Mouse (Mus musculus) midbrain, embryonic 14.5 days (tissue): ENCODE data around the gene Rab5if. TPM values are rescaled to one million over a fixed set of nuclear protein-coding genes. Genes with fewer than 3 reads are reported as not detected.

ENCODE experiments used
- ATAC-seq: fragments of 200-750 bp; cut with Nextera tagmentation; 2 replicates; pipeline ENCODE4 v1.8.0; 2017; ENCODE audit warnings: moderate number of reproducible peaks, moderate library complexity; ENCODE audit not compliant: low FRiP score, low TSS enrichment
- DNase-seq: peaks from one replicate; pipeline ENCODE4 v3.0.0-alpha.2; 2015
- H3K27ac ChIP-seq: fragments of 300-500 bp; sonication (generic); replicated peaks from 2 replicates; pipeline ENCODE4 v1.5.1; 2014; ENCODE audit warnings: mild to moderate bottlenecking, low read depth, low read length, moderate library complexity
- H3K27me3 ChIP-seq: fragments of 300-500 bp; sonication (generic); 2 replicates; pipeline ENCODE4 v1.6.1; 2014; ENCODE audit warnings: low read length, control low read depth, mixed read lengths; ENCODE audit not compliant: control insufficient read depth, insufficient read depth
- H3K36me3 ChIP-seq: fragments of 300-500 bp; sonication (generic); 2 replicates; pipeline ENCODE4 v1.6.1; 2014; ENCODE audit warnings: low read length, control low read depth; ENCODE audit not compliant: control insufficient read depth, insufficient read depth
- H3K4me1 ChIP-seq: fragments of 300-500 bp; sonication (generic); 2 replicates; pipeline ENCODE4 v1.6.1; 2014; ENCODE audit warnings: mild to moderate bottlenecking, antibody characterized with exemption, low read length, control low read depth; ENCODE audit not compliant: control insufficient read depth, insufficient read depth
- H3K4me2 ChIP-seq: fragments of 300-500 bp; sonication (generic); 2 replicates; pipeline ENCODE4 v1.6.1; 2014; ENCODE audit warnings: mild to moderate bottlenecking, low read length, moderate library complexity
- H3K4me3 ChIP-seq: fragments of 300-500 bp; sonication (generic); replicated peaks from 2 replicates; pipeline ENCODE4 v1.5.1; 2014; ENCODE audit warnings: low read depth, low read length
- H3K9ac ChIP-seq: fragments of 300-500 bp; sonication (generic); replicated peaks from 2 replicates; pipeline ENCODE4 v1.6.1; 2014; ENCODE audit warnings: mild to moderate bottlenecking, low read length, moderate library complexity
- H3K9me3 ChIP-seq: fragments of 300-500 bp; sonication (generic); 2 replicates; pipeline ENCODE4 v1.6.1; 2016; ENCODE audit warnings: low read length, control low read depth, mixed read lengths; ENCODE audit not compliant: control insufficient read depth
- WGBS: fragments of 180-500 bp; shearing (Covaris S2); extraction: QIAGEN DNeasy Blood & Tissue Kit; methylation state at CpG from one replicate; pipeline ENCODE4 v1.1.7; 2014; 5-methylcytosine and 5-hydroxymethylcytosine counted together
- polyA plus RNA-seq: library from polyadenylated mRNA; unstranded; fragments of >200 nt; fragmentation: Nextera tagmentation; extraction: Ambion mirVana; gene quantifications from 2 replicates; pipeline ENCODE4 v1.2.1, GENCODE M21; 2014

Gene Rab5if
- polyA plus RNA-seq, 1 experiment from 2014 or later = 169 TPM

DNA sequence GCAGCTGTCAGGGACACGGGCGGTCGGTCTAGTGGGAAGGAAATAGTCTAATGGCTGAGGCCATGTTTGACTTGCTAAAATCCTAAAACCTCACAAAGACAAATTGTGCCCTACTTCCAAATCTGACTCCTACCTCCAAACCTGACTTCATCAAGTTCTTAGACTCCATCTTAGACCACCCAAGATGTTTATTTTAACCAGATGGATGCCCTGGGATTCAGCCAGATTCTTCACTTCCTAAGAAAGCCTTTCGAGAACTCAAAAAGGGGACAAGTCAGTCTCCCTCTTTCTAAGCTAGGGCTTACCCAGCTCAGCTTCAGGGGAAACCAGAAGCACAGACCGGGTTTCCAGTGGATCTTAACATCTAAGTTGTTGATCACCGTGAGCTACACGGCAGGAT lies 4.3 kb upstream of the Rab5if start:
- no peaks in the 10 kb centered on the region for H3K27me3 ChIP-seq
- H3K4me3 ChIP-seq = no peak overlapping the region
- H3K36me3 ChIP-seq = peaks cover 23% of the 10 kb centered on the region
- no peak for ATAC-seq
- H3K4me2 ChIP-seq = no peak overlapping the region
- H3K9me3 ChIP-seq = no peaks in the 10 kb centered on the region
- H3K27ac ChIP-seq = no peak overlapping the region
- WGBS = 88% methylated on average over 7 of the region's 7 CpGs
- DNase-seq = no peak
- no peak overlapping the region for H3K9ac ChIP-seq
- peaks cover 8% of the 10 kb centered on the region for H3K4me1 ChIP-seq

DNA sequence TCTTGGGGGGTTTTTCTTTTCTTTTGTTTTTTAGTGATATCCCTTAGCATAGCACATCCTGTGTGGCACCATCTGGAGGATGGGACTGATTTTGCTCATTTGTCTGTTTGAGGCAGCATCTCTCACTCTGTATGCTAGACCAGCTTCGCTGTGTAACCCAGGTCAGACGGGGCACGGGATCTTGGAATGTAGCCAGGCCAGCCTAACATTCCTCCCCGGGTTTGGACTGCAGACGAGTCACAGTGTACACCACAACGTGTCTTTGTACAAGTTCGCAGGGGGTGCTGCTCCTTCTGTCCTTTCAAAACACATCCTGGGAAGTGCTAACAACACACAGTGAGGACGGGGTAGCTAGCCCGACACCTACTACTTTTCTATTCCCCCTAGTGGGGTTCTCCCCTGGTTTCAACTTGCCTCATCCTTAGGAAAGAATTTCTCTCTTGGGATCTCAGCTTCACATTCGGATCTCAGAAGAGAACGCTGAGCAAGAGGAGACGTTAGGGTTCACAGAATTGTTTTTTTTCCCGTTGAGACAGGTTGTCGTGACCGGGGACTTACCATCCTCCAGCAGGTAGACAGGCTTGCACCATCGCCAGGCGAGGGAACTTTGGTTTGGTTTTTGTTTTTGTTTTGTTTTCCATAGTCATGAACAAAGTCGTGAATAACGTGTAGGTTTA lies 749 bp upstream of the Rab5if start:
- 0 out of 2 replicates have a peak, but pooled peaks have one; percentile 2 for ATAC-seq
- WGBS = under 1% methylated on average over 19 of the region's 19 CpGs

DNA sequence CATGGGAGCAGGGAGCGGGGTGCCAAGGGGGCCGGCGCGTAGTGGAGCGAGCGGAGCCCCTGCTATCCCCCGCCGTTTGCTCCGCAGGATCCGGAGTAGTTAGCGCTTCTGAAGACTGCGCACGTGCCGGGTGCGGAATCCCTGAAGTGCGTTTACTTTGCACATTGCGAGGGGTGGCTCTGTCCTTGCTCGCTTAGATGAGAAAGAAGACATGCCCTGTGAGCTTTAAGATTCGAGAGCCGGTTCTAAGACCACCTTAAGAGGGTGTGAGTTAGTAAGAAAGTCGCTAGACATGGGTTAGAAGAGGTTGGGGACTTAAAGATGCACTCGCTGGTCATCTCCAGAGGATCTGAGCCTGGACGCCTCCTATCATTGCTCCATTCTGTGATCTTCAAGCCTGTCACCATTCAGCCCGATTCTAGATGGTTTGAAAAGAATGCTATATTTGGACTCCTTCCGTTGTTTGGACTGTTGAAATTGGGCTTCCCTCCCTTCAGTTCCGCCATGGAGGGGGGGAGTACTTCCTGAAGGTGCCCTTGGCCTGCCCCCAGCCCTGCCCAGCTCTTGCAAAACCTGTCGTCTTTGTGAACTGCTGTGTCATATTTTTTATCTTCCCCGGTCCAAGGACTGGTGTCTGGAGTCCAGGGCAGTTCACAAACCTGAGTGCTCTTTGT lies 696 bp downstream of the Rab5if start:
- Histone ChIP-seq H3K27ac (peak overlapping the region; percentile 79), H3K4me1 (peaks cover 17% of the 10 kb centered on the region), H3K4me3 (peak overlapping the region; percentile 85), H3K27me3 (no peaks in the 10 kb centered on the region), H3K9me3 (no peaks in the 10 kb centered on the region), H3K4me2 (peak overlapping the region; percentile 88), H3K36me3 (peaks cover 25% of the 10 kb centered on the region), H3K9ac (peak overlapping the region; percentile 88)
- no peak for DNase-seq
- WGBS = 3% methylated on average over 28 of the region's 28 CpGs
- no peak for ATAC-seq

More for the DNA sequence above, 749 bp upstream of the Rab5if start:
- H3K4me1 ChIP-seq = peaks cover 17% of the 10 kb centered on the region
- H3K9ac ChIP-seq = peak overlapping the region; percentile 87
- peak overlapping the region; percentile 93 for H3K27ac ChIP-seq
- no peaks in the 10 kb centered on the region for H3K27me3 ChIP-seq
- no peaks in the 10 kb centered on the region for H3K9me3 ChIP-seq
- H3K4me2 ChIP-seq = peak overlapping the region; percentile 86
- peaks cover 22% of the 10 kb centered on the region for H3K36me3 ChIP-seq
- peak overlapping the region; percentile 85 for H3K4me3 ChIP-seq
- peak; percentile 69 for DNase-seq

DNA sequence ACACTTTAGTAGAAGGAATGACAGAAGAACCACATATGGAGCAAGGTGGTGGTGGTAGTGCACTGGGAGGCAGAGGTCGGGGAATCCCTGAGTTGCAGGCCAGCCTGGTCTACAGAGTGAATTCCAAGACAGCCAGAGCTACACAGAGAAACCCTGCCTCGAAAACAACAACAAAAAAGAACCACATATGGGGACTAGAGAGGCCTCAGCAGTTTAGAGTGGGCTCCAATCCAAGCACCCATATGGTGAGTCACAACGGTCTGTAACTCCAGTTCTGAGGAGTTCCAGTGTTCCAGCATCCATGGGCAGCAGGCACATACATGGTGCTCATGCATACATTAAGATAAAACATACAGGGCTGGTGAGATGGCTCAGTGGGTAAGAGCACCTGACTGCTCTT lies 1.6 kb downstream of the Rab5if start:
- no peak for ATAC-seq
- 85% methylated on average over 3 of the region's 3 CpGs for WGBS
- Histone ChIP-seq H3K4me3 (no peak overlapping the region), H3K27me3 (no peaks in the 10 kb centered on the region), H3K9ac (no peak overlapping the region), H3K4me2 (peak overlapping the region; percentile 88), H3K4me1 (peaks cover 17% of the 10 kb centered on the region), H3K36me3 (peaks cover 31% of the 10 kb centered on the region), H3K9me3 (no peaks in the 10 kb centered on the region), H3K27ac (no peak overlapping the region)
- DNase-seq = no peak

DNA sequence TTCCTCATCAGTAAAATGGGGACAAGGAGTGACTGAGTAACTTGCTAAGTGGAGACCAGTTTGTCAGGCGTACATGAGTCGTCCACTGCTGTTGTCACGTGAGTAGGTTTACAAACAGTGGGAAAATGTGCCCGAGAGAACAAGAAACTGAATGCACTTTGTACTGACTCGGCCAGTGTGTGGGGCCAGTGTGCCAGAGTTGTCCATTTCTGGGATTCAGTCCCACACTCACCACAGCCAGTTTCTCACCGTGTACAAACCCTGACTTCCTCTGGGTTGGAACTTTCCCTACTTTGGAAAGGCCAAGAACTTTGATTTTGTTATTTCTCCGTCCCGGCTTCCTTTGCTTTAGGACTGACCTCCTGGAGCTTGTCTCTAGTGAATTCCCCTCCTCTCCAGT lies 6.1 kb downstream of the Rab5if start:
- peaks cover 6% of the 10 kb centered on the region for H3K4me1 ChIP-seq
- no peak overlapping the region for H3K9ac ChIP-seq
- no peaks in the 10 kb centered on the region for H3K9me3 ChIP-seq
- H3K27ac ChIP-seq = no peak overlapping the region
- H3K36me3 ChIP-seq = peaks cover 67% of the 10 kb centered on the region
- H3K4me3 ChIP-seq = no peak overlapping the region
- H3K4me2 ChIP-seq = no peak overlapping the region
- 88% methylated on average over 8 of the region's 8 CpGs for WGBS
- H3K27me3 ChIP-seq = no peaks in the 10 kb centered on the region
- DNase-seq (no peak), ATAC-seq (no peak)

DNA sequence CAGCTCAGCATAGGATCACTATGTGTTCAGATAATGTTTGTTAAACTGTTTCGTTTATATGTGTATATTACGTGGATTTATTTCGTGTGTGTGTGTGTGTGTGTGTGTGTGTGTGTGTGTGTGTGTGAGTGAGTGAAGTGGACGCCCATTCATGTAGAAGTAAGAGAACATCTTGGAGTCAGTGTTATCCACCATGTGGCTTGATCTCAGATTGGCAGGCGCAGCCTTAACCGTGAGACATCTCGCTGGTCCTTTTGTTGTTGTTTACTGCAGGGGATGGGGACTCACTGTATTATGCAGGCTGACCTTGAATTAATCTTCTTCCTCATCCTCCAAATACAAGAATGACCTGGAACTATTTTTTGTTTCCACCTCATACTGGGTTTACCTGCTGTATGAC lies 6.6 kb downstream of the Rab5if start:
- Histone ChIP-seq H3K27me3 (no peaks in the 10 kb centered on the region), H3K9ac (no peak overlapping the region), H3K9me3 (no peaks in the 10 kb centered on the region), H3K4me1 (0 out of 2 replicates have a peak, but pooled peaks cover under 1% of the 10 kb centered on the region), H3K27ac (no peak overlapping the region), H3K36me3 (peaks cover 72% of the 10 kb centered on the region), H3K4me3 (no peak overlapping the region), H3K4me2 (no peak overlapping the region)
- 90% methylated on average over 7 of the region's 7 CpGs for WGBS
- ATAC-seq (no peak), DNase-seq (no peak)

DNA sequence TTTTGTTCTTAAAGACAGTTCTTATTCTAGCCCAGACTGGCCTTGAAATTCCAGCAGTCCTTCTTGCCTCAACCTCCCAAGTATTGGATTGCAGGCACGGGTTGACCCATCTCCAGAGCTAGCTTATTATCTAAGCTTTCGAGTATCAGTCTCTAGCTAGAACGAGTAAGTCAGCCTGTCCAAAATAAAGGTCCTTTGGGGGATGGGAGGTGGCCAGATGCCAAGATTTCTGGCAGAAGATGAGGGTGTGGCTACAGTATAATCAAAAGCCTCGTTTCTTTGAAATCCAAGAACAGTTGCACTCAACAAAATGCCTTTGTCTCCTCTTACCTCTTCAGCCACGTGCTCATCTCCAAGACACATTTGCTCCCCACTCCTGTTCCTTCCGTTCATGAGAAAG lies 7.6 kb downstream of the Rab5if start:
- H3K9me3 ChIP-seq = no peaks in the 10 kb centered on the region
- no peak overlapping the region for H3K9ac ChIP-seq
- no peak overlapping the region for H3K27ac ChIP-seq
- H3K36me3 ChIP-seq = peaks cover 77% of the 10 kb centered on the region
- H3K4me3 ChIP-seq = no peak overlapping the region
- H3K4me2 ChIP-seq = no peak overlapping the region
- no peaks in the 10 kb centered on the region for H3K27me3 ChIP-seq
- no peak for ATAC-seq
- H3K4me1 ChIP-seq = no peaks in the 10 kb centered on the region
- 67% methylated on average over 6 of the region's 6 CpGs for WGBS
- DNase-seq = no peak

DNA sequence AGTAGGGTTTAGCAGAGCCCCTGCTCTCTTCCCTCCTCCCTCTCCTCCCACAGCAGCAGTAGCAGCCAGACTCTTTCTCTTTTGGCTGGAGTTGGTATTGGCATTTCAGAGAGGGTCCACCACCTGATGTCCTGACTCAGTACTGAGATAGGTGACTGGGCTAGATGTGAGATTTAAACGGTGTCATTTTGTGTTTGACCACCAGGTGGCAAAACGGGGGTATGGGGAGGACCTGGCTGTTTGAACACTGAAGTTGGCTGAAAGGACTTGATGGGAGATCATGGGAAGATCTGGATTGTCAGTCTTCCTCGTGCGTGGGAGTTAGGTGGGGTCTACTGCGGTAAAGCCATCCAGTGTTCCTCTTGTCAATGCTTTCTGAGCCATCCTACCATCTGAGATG lies 10.7 kb downstream of the Rab5if start:
- no peaks in the 10 kb centered on the region for H3K27me3 ChIP-seq
- 26% methylated on average over 5 of the region's 5 CpGs for WGBS
- no peaks in the 10 kb centered on the region for H3K4me1 ChIP-seq
- peak; percentile 88 for DNase-seq
- H3K9me3 ChIP-seq = no peaks in the 10 kb centered on the region
- peaks cover 54% of the 10 kb centered on the region for H3K36me3 ChIP-seq
- no peak overlapping the region for H3K4me3 ChIP-seq
- H3K4me2 ChIP-seq = no peak overlapping the region
- ATAC-seq = no peak
- H3K27ac ChIP-seq = no peak overlapping the region
- H3K9ac ChIP-seq = no peak overlapping the region
